ENCODE assay signal across 16 mouse cellular contexts in the genomic region with DNA sequence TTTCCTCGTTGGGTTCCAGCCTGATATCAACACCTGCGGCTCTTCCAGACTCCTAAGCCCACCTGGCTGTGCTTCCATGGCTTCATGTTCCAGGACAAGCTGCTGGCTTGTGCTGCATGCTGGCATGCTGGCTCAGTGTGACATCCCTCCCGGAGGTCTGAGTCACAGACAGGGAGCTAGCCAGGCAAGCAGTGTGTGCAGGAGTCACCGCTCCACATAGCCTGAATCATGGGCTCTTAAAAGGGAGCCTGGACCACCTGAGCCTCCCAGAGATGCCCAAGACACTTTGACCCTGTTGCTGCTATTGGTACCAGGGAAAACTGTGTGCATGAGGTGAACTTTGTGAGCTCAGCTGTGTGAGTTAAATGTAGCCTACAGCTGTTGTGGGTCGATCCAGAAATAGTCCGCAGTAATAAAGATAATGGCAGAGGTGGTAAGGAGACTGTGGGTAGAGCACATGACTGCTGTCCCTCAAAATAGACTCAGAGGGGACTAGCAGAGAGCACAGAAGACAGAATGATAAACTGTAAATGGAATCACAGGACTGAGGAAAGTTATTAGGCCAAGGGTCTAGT. TPM values are rescaled to one million over a fixed set of nuclear protein-coding genes. Genes with fewer than 3 reads are reported as not detected.
A peak's percentile ranks its signal among the peaks of the same experiment; 100 is the strongest.
DNase-seq lines count a peak whose midpoint lies in the region; ATAC-seq and TF ChIP-seq lines count a peak whose summit lies in the region.
"Had no signal": no experiment of that assay in that cellular context is flagged by ENCODE, and none has a peak within 500 bp of the region (broad histone marks: within the 10 kb centered on the region; RNA-seq: fewer than 3 reads in every experiment).

No protein-coding gene starts in this region.

- H3K9me3 ChIP-seq in intestine, embryonic 15.5 days = no peaks in the 10 kb centered on the region
- H3K9me3 ChIP-seq in intestine, embryonic 16.5 days (ENCODE audit: control insufficient read depth, low read length) = no peaks in the 10 kb centered on the region
- no peaks in the 10 kb centered on the region for H3K9me3 ChIP-seq in embryonic facial prominence, embryonic 15.5 days (replicated peaks)
- no peaks in the 10 kb centered on the region for H3K9me3 ChIP-seq in heart, embryonic 10.5 days
- H3K9me3 ChIP-seq in limb, embryonic 14.5 days (ENCODE audit: control insufficient read depth, low read length) = no peaks in the 10 kb centered on the region
- H3K9me3 ChIP-seq: embryonic facial prominence, embryonic 12.5 days; forebrain, embryonic 15.5 days; hindbrain, embryonic 13.5 days; limb, embryonic 12.5 days had no signal

- H3K27me3 ChIP-seq in intestine, embryonic 15.5 days (replicated peaks) = no peaks in the 10 kb centered on the region
- H3K27me3 ChIP-seq in intestine, embryonic 16.5 days (replicated peaks; ENCODE audit: control insufficient read depth, insufficient read depth, low read length) = no peaks in the 10 kb centered on the region
- no peaks in the 10 kb centered on the region for H3K27me3 ChIP-seq in embryonic facial prominence, embryonic 15.5 days
- H3K27me3 ChIP-seq in heart, embryonic 10.5 days (ENCODE audit: insufficient read depth, poor library complexity, severe bottlenecking) = no peaks in the 10 kb centered on the region
- no peaks in the 10 kb centered on the region for H3K27me3 ChIP-seq in limb, embryonic 14.5 days (ENCODE audit: control insufficient read depth, insufficient read depth, low read length)
- H3K27me3 ChIP-seq: embryonic facial prominence, embryonic 12.5 days; forebrain, embryonic 15.5 days; hindbrain, embryonic 13.5 days; limb, embryonic 12.5 days had no signal

- no peak for DNase-seq in heart, embryonic 10.5 days (ENCODE audit: low spot score)
- DNase-seq in limb, embryonic 14.5 days (ENCODE audit: low spot score) = no peak
- no peak for DNase-seq in cerebellum, postnatal 36 days
- no peak for DNase-seq in cerebellum, adult 11-12 months
- DNase-seq: cerebellum, adult 9-11 months; kidney, adult 9 months had no signal

- H3K4me3 ChIP-seq in intestine, embryonic 15.5 days (replicated peaks) = no peak overlapping the region
- no peak overlapping the region for H3K4me3 ChIP-seq in intestine, embryonic 16.5 days (ENCODE audit: low read length)
- no peak overlapping the region for H3K4me3 ChIP-seq in embryonic facial prominence, embryonic 15.5 days (replicated peaks)
- H3K4me3 ChIP-seq in heart, embryonic 10.5 days = no peak overlapping the region
- no peak overlapping the region for H3K4me3 ChIP-seq in limb, embryonic 14.5 days (replicated peaks; ENCODE audit: low read length)
- H3K4me3 ChIP-seq: embryonic facial prominence, embryonic 12.5 days; forebrain, embryonic 15.5 days; hindbrain, embryonic 13.5 days; limb, embryonic 12.5 days had no signal

- H3K4me1 ChIP-seq in intestine, embryonic 15.5 days (replicated peaks) = no peaks in the 10 kb centered on the region
- no peaks in the 10 kb centered on the region for H3K4me1 ChIP-seq in intestine, embryonic 16.5 days (ENCODE audit: control insufficient read depth, insufficient read depth, low read length)
- no peaks in the 10 kb centered on the region for H3K4me1 ChIP-seq in embryonic facial prominence, embryonic 15.5 days
- peaks cover 10% of the 10 kb centered on the region for H3K4me1 ChIP-seq in heart, embryonic 10.5 days
- H3K4me1 ChIP-seq in limb, embryonic 14.5 days (ENCODE audit: control insufficient read depth, insufficient read depth, low read length) = no peaks in the 10 kb centered on the region
- H3K4me1 ChIP-seq: embryonic facial prominence, embryonic 12.5 days; forebrain, embryonic 15.5 days; hindbrain, embryonic 13.5 days; limb, embryonic 12.5 days had no signal

- ATAC-seq in intestine, embryonic 15.5 days = peak; percentile 28; the same call in 1 of the 2 replicates
- no peak for ATAC-seq in intestine, embryonic 16.5 days
- peak; percentile 51; the same call in 1 of the 2 replicates for ATAC-seq in embryonic facial prominence, embryonic 15.5 days (ENCODE audit: insufficient number of reproducible peaks, low FRiP score, low TSS enrichment, low read depth)
- ATAC-seq in limb, embryonic 14.5 days (ENCODE audit: low FRiP score, low read depth) = peak; percentile 73; the same call in 1 of the 2 replicates
- no peak for ATAC-seq in erythroid progenitor cell, adult 5-6 weeks (replicated peaks; ENCODE audit: low FRiP score, poor library complexity, severe bottlenecking)
- ATAC-seq: CD4-positive, CD25-positive, alpha-beta regulatory T cell, adult 4 months; forebrain, embryonic 15.5 days had no signal

- 89% methylated on average over 6 of the region's 6 CpGs for WGBS in intestine, embryonic 15.5 days
- WGBS in intestine, embryonic 16.5 days = 88% methylated on average over 6 of the region's 6 CpGs
- 93% methylated on average over 6 of the region's 6 CpGs for WGBS in embryonic facial prominence, embryonic 15.5 days
- WGBS in heart, embryonic 10.5 days = 66% methylated on average over 6 of the region's 6 CpGs
- 89% methylated on average over 6 of the region's 6 CpGs for WGBS in limb, embryonic 14.5 days

- no peak overlapping the region for H3K27ac ChIP-seq in intestine, embryonic 15.5 days
- no peak overlapping the region for H3K27ac ChIP-seq in intestine, embryonic 16.5 days (ENCODE audit: low read length)
- no peak overlapping the region for H3K27ac ChIP-seq in embryonic facial prominence, embryonic 15.5 days (replicated peaks)
- peak overlapping the region; percentile 87 for H3K27ac ChIP-seq in heart, embryonic 10.5 days
- no peak overlapping the region for H3K27ac ChIP-seq in limb, embryonic 14.5 days (replicated peaks; ENCODE audit: low read depth, low read length)
- H3K27ac ChIP-seq: embryonic facial prominence, embryonic 12.5 days; forebrain, embryonic 15.5 days; hindbrain, embryonic 13.5 days; limb, embryonic 12.5 days had no signal

- no peak overlapping the region for H3K9ac ChIP-seq in intestine, embryonic 15.5 days
- no peak overlapping the region for H3K9ac ChIP-seq in intestine, embryonic 16.5 days (ENCODE audit: low read depth, low read length)
- H3K9ac ChIP-seq in embryonic facial prominence, embryonic 15.5 days = no peak overlapping the region
- no peak overlapping the region for H3K9ac ChIP-seq in limb, embryonic 14.5 days (ENCODE audit: low read depth, low read length, severe bottlenecking)
- H3K9ac ChIP-seq: embryonic facial prominence, embryonic 12.5 days; forebrain, embryonic 15.5 days; hindbrain, embryonic 13.5 days; limb, embryonic 12.5 days had no signal

- no peaks in the 10 kb centered on the region for H3K36me3 ChIP-seq in intestine, embryonic 15.5 days
- no peaks in the 10 kb centered on the region for H3K36me3 ChIP-seq in intestine, embryonic 16.5 days (ENCODE audit: control insufficient read depth, insufficient read depth, low read length)
- H3K36me3 ChIP-seq in embryonic facial prominence, embryonic 15.5 days = 0 out of 2 replicates have a peak, but pooled peaks cover 4% of the 10 kb centered on the region
- H3K36me3 ChIP-seq in heart, embryonic 10.5 days = peaks cover 10% of the 10 kb centered on the region; the same call in 1 of the 2 replicates
- peaks cover 4% of the 10 kb centered on the region; the same call in 1 of the 2 replicates for H3K36me3 ChIP-seq in limb, embryonic 14.5 days (ENCODE audit: control insufficient read depth, insufficient read depth, low read length)

- no peak for TF ChIP-seq POLR2A in limb, embryonic 14.5 days (IDR thresholded peaks at IDR 0.05; ENCODE audit: borderline replicate concordance, extremely low read depth, insufficient read depth, insufficient read length)

- H3K4me2 ChIP-seq in intestine, embryonic 15.5 days (replicated peaks) = no peak overlapping the region
- H3K4me2 ChIP-seq in intestine, embryonic 16.5 days (ENCODE audit: low read depth, low read length) = no peak overlapping the region
- no peak overlapping the region for H3K4me2 ChIP-seq in embryonic facial prominence, embryonic 15.5 days (replicated peaks)
- H3K4me2 ChIP-seq in limb, embryonic 14.5 days (replicated peaks; ENCODE audit: low read depth, low read length, severe bottlenecking) = no peak overlapping the region
- H3K4me2 ChIP-seq: embryonic facial prominence, embryonic 12.5 days; forebrain, embryonic 15.5 days; hindbrain, embryonic 13.5 days; limb, embryonic 12.5 days; midbrain, embryonic 11.5 days had no signal

RNA-seq across cellular contexts. Expression of a gene that starts 37.5 kb away (rescaled TPM):
- 258 and 264 TPM in 2 replicates for polyA plus RNA-seq in intestine, embryonic 15.5 days (2015; fragmentation: Nextera tagmentation; extraction: Ambion mirVana)
- polyA plus RNA-seq in intestine, embryonic 16.5 days (2015; fragmentation: Nextera tagmentation; extraction: Ambion mirVana) = 238 and 252 TPM in 2 replicates
- 235 and 236 TPM in 2 replicates for polyA plus RNA-seq in embryonic facial prominence, embryonic 15.5 days (2015; fragmentation: Nextera tagmentation; extraction: Ambion mirVana)
- 257 and 267 TPM in 2 replicates for polyA plus RNA-seq in heart, embryonic 10.5 days (2016; fragmentation: Nextera tagmentation; extraction: Ambion mirVana)
- 146 and 167 TPM in 2 replicates for polyA plus RNA-seq in limb, embryonic 14.5 days (2012; rRNA removed)
- 258 and 282 TPM in 2 replicates for polyA plus RNA-seq in limb, embryonic 14.5 days (2014; fragmentation: Nextera tagmentation; extraction: Ambion mirVana)
- total RNA-seq in erythroid progenitor cell, adult 5-6 weeks (2015; ENCODE audit: low replicate concordance) = 54.8 and 67.9 TPM in 2 replicates
- 65.8 and 82.7 TPM in 2 replicates for total RNA-seq in erythroid progenitor cell, adult 5-6 weeks (2017; ENCODE audit: low replicate concordance)

RNA-seq across cellular contexts. Expression of a gene that starts 37.7 kb away (rescaled TPM):
- polyA plus RNA-seq in intestine, embryonic 15.5 days (2015; fragmentation: Nextera tagmentation; extraction: Ambion mirVana) = 36.3 and 42.2 TPM in 2 replicates
- polyA plus RNA-seq in intestine, embryonic 16.5 days (2015; fragmentation: Nextera tagmentation; extraction: Ambion mirVana) = 32.9 and 33.6 TPM in 2 replicates
- polyA plus RNA-seq in embryonic facial prominence, embryonic 15.5 days (2015; fragmentation: Nextera tagmentation; extraction: Ambion mirVana) = 44.7 and 52.5 TPM in 2 replicates
- polyA plus RNA-seq in heart, embryonic 10.5 days (2016; fragmentation: Nextera tagmentation; extraction: Ambion mirVana) = 34.4 and 45.1 TPM in 2 replicates
- polyA plus RNA-seq in limb, embryonic 14.5 days (2012; rRNA removed) = 67.6 and 68.3 TPM in 2 replicates
- polyA plus RNA-seq in limb, embryonic 14.5 days (2014; fragmentation: Nextera tagmentation; extraction: Ambion mirVana) = 48.3 and 61.7 TPM in 2 replicates
- total RNA-seq in erythroid progenitor cell, adult 5-6 weeks (2015; ENCODE audit: low replicate concordance) = 66.7 and 82.2 TPM in 2 replicates
- total RNA-seq in erythroid progenitor cell, adult 5-6 weeks (2017; ENCODE audit: low replicate concordance) = 44.2 and 47.7 TPM in 2 replicates

Comparison
In these comparisons a context has a peak if more than half of its experiments do, and no peak if none do; other contexts are left out.
1. ATAC-seq: peak in intestine, embryonic 15.5 days (single experiment), embryonic facial prominence, embryonic 15.5 days (single experiment) and limb, embryonic 14.5 days (single experiment); none in intestine, embryonic 16.5 days (single experiment) and erythroid progenitor cell, adult 5-6 weeks (single experiment).